In genomic region chr4:124086254-124086653, GRCm38 (mm10) we compare ENCODE assay signal across 30 mouse cellular contexts.
DNase-seq lines count a peak whose midpoint lies in the region; ATAC-seq lines count a peak whose summit lies in the region.
"Had no signal": no experiment of that assay in that cellular context is flagged by ENCODE, and none has a peak within 500 bp of the region (broad histone marks: within the 10 kb centered on the region; RNA-seq: fewer than 3 reads in every experiment).

No protein-coding gene starts in this region.

- H3K36me3 ChIP-seq in hindbrain, embryonic 13.5 days: no peaks in the 10 kb centered on the region
- no peaks in the 10 kb centered on the region for H3K36me3 ChIP-seq in hindbrain, embryonic 12.5 days
- no peaks in the 10 kb centered on the region for H3K36me3 ChIP-seq in midbrain, embryonic 13.5 days
- no peaks in the 10 kb centered on the region for H3K36me3 ChIP-seq in midbrain, embryonic 15.5 days (replicated peaks)
- H3K36me3 ChIP-seq: embryonic facial prominence, embryonic 10.5 days; embryonic facial prominence, embryonic 13.5 days; forebrain, embryonic 12.5 days; forebrain, embryonic 15.5 days; G1E; heart, embryonic 12.5 days; heart, embryonic 15.5 days had no signal

- H3K4me2 ChIP-seq in hindbrain, embryonic 13.5 days: no peak overlapping the region
- no peak overlapping the region for H3K4me2 ChIP-seq in hindbrain, embryonic 12.5 days (replicated peaks)
- no peak overlapping the region for H3K4me2 ChIP-seq in midbrain, embryonic 13.5 days (replicated peaks)
- H3K4me2 ChIP-seq in midbrain, embryonic 15.5 days: no peak overlapping the region
- H3K4me2 ChIP-seq: embryonic facial prominence, embryonic 13.5 days; forebrain, embryonic 12.5 days; forebrain, embryonic 15.5 days; heart, embryonic 12.5 days; heart, embryonic 15.5 days had no signal

- no peaks in the 10 kb centered on the region for H3K27me3 ChIP-seq in hindbrain, embryonic 13.5 days
- no peaks in the 10 kb centered on the region for H3K27me3 ChIP-seq in hindbrain, embryonic 12.5 days
- H3K27me3 ChIP-seq in midbrain, embryonic 13.5 days: no peaks in the 10 kb centered on the region
- H3K27me3 ChIP-seq in midbrain, embryonic 15.5 days (replicated peaks): no peaks in the 10 kb centered on the region
- H3K27me3 ChIP-seq: embryonic facial prominence, embryonic 13.5 days; forebrain, embryonic 12.5 days; forebrain, embryonic 15.5 days; heart, embryonic 12.5 days; heart, embryonic 15.5 days had no signal

- H3K9me3 ChIP-seq in hindbrain, embryonic 13.5 days: no peaks in the 10 kb centered on the region
- H3K9me3 ChIP-seq in hindbrain, embryonic 12.5 days (replicated peaks): 0 out of 2 replicates have a peak, but pooled peaks cover 2% of the 10 kb centered on the region
- H3K9me3 ChIP-seq in midbrain, embryonic 13.5 days: no peaks in the 10 kb centered on the region
- no peaks in the 10 kb centered on the region for H3K9me3 ChIP-seq in midbrain, embryonic 15.5 days
- H3K9me3 ChIP-seq: embryonic facial prominence, embryonic 10.5 days; embryonic facial prominence, embryonic 13.5 days; forebrain, embryonic 12.5 days; forebrain, embryonic 15.5 days; G1E; heart, embryonic 12.5 days; heart, embryonic 15.5 days had no signal

- DNase-seq in c-Kit-positive CD71-positive TER-119-positive erythroid progenitor cells, embryonic 14.5 days (ENCODE audit: low spot score): no peak
- DNase-seq: adrenal gland, postnatal 10 days; adrenal gland, postnatal 36 days; B cell, adult 2 months; cerebellum, adult 11 months; cerebellum, adult 2 months; cerebellum, adult 9-11 months; cerebellum, postnatal 25 days; embryo, embryonic 11 days; gastrocnemius, postnatal 25 days; heart, adult 18-20 months; heart, postnatal 10 days; heart, postnatal 36 days had no signal

- H3K27ac ChIP-seq in hindbrain, embryonic 13.5 days: 0 out of 2 replicates have a peak overlapping the region, but pooled peaks have one; percentile 13
- H3K27ac ChIP-seq in hindbrain, embryonic 12.5 days: no peak overlapping the region
- H3K27ac ChIP-seq in midbrain, embryonic 13.5 days: peak overlapping the region; percentile 53
- H3K27ac ChIP-seq in midbrain, embryonic 15.5 days: no peak overlapping the region
- H3K27ac ChIP-seq: embryonic facial prominence, embryonic 10.5 days; embryonic facial prominence, embryonic 13.5 days; forebrain, embryonic 12.5 days; forebrain, embryonic 15.5 days; heart, embryonic 15.5 days had no signal

- 82% methylated on average over 7 of the region's 7 CpGs for WGBS in hindbrain, embryonic 13.5 days
- 74% methylated on average over 7 of the region's 7 CpGs for WGBS in hindbrain, embryonic 12.5 days
- WGBS in midbrain, embryonic 13.5 days: 80% methylated on average over 7 of the region's 7 CpGs
- WGBS in midbrain, embryonic 15.5 days: 72% methylated on average over 7 of the region's 7 CpGs

- H3K4me1 ChIP-seq in hindbrain, embryonic 13.5 days (replicated peaks): peaks cover 14% of the 10 kb centered on the region
- H3K4me1 ChIP-seq in hindbrain, embryonic 12.5 days: no peaks in the 10 kb centered on the region
- H3K4me1 ChIP-seq in midbrain, embryonic 13.5 days (replicated peaks): peaks cover 14% of the 10 kb centered on the region
- peaks cover 4% of the 10 kb centered on the region for H3K4me1 ChIP-seq in midbrain, embryonic 15.5 days
- H3K4me1 ChIP-seq: embryonic facial prominence, embryonic 13.5 days; forebrain, embryonic 15.5 days; heart, embryonic 12.5 days; heart, embryonic 15.5 days had no signal

- ATAC-seq in hindbrain, embryonic 13.5 days (ENCODE audit: low FRiP score): no peak
- no peak for ATAC-seq in hindbrain, embryonic 12.5 days (ENCODE audit: low FRiP score)
- no peak for ATAC-seq in midbrain, embryonic 13.5 days
- no peak for ATAC-seq in midbrain, embryonic 15.5 days (replicated peaks)
- peak; percentile 60 for ATAC-seq in common myeloid progenitor, adult 5-6 weeks (replicated peaks; ENCODE audit: low read depth, poor library complexity, severe bottlenecking)
- ATAC-seq: forebrain, embryonic 15.5 days; hindbrain, embryonic 16.5 days; inflammation-experienced regulatory T-cells, adult 6 months; intestine, embryonic 16.5 days; Patski had no signal

- no peak overlapping the region for H3K9ac ChIP-seq in hindbrain, embryonic 13.5 days
- H3K9ac ChIP-seq in hindbrain, embryonic 12.5 days: no peak overlapping the region
- no peak overlapping the region for H3K9ac ChIP-seq in midbrain, embryonic 13.5 days (replicated peaks)
- no peak overlapping the region for H3K9ac ChIP-seq in midbrain, embryonic 15.5 days
- H3K9ac ChIP-seq: embryonic facial prominence, embryonic 13.5 days; forebrain, embryonic 12.5 days; forebrain, embryonic 15.5 days; heart, embryonic 12.5 days; heart, embryonic 15.5 days had no signal

- no peak overlapping the region for H3K4me3 ChIP-seq in hindbrain, embryonic 13.5 days
- no peak overlapping the region for H3K4me3 ChIP-seq in hindbrain, embryonic 12.5 days
- H3K4me3 ChIP-seq in midbrain, embryonic 13.5 days (replicated peaks): no peak overlapping the region
- H3K4me3 ChIP-seq in midbrain, embryonic 15.5 days: no peak overlapping the region
- H3K4me3 ChIP-seq: embryonic facial prominence, embryonic 10.5 days; embryonic facial prominence, embryonic 13.5 days; erythroblast, embryonic 14.5 days; forebrain, embryonic 12.5 days; forebrain, embryonic 15.5 days; heart, embryonic 12.5 days; heart, embryonic 15.5 days had no signal

Comparison
In these comparisons a context has a peak if more than half of its experiments do, and no peak if none do; other contexts are left out.
1. H3K27ac ChIP-seq: peak in hindbrain, embryonic 13.5 days (single experiment) and midbrain, embryonic 13.5 days (single experiment); none in hindbrain, embryonic 12.5 days (single experiment) and midbrain, embryonic 15.5 days (single experiment).